Mouse (Mus musculus) T-helper 2 cell (primary cell): ENCODE data around the gene Ugt1a7c.
"Not testable (repeated sequence)": the region's sequence is repeated elsewhere in the genome, so short reads cannot be mapped to it uniquely, and the experiment has no call there.

Experiments used
- in situ Hi-C: fragments of 300-600 bp; cut with MboI, MseI; formaldehyde crosslinking; loops from one replicate; pipeline ENCODE4 v1.15.1; 2025; ENCODE audit warnings: high pct_unique_total_duplicates

The Ugt1a7c gene

DNA sequence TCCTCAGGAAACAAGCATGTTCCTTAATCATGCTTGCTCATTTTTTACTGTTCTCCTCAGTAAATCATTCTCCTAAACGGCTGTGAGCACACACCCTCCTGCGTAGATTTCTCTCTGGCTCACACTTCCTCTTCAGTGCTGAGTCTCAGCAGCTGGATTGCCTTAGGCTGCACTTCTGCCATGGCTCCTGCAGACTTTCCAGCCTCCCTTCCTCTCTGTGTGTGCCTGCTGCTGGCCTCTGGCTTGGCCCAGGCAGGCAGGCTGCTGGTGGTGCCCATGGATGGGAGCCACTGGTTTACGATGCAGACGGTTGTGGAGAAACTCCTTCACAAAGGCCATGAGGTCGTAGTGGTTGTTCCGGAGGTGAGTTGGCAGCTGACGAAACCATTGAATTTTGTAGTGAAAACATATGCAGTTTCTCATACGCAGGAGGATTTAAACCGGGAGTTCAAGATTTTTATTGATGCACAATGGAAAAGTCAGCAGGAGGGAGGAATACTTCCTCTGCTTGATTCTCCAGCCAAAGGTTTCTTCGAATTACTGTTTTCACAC is at the start of gene Ugt1a7c:
Gene Ugt1a7c (plus strand): TSS at position 122 of the 552 bp plus-strand sequence.
- in situ Hi-C loops, result no loop called here

DNA sequence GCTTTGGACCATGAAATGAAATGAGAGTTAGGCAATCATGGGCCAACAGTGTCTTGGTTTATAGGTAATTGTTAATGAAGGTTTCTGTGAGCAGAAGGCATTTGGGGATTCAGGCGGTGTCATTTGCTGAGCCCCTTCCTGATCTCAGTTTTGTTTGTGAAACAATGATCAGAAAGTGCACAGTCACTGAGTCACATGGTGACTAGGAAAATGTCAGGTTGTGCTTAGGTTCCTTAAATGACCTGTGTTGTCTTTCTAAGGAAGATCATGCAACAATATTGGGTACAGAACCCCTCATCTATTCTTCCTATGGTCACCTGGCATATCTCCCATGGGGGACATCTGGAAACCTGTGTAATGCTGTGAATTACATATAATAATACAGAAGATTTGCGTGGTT is 47.5 kb upstream of the Ugt1a7c start:
- in situ Hi-C loops, result not testable (repeated sequence)

- in situ Hi-C loops, result no loop called here
Measured at GRCm38 (mm10) chr1:88055088-88055487, 39.8 kb upstream of the Ugt1a7c start, which contains the start of gene Ugt1a10. Gene Ugt1a10 (plus strand): TSS chr1:88055388.

GRCm38 (mm10) chr1:88066472-88067102 is 28.3 kb upstream of the Ugt1a7c start:
- in situ Hi-C loops, result not testable (repeated sequence)

GRCm38 (mm10) chr1:88070495-88070894 is 24.4 kb upstream of the Ugt1a7c start, which contains the start of gene Ugt1a9:
Gene Ugt1a9 (plus strand): TSS chr1:88070800.
- in situ Hi-C loops, result no loop called here

DNA sequence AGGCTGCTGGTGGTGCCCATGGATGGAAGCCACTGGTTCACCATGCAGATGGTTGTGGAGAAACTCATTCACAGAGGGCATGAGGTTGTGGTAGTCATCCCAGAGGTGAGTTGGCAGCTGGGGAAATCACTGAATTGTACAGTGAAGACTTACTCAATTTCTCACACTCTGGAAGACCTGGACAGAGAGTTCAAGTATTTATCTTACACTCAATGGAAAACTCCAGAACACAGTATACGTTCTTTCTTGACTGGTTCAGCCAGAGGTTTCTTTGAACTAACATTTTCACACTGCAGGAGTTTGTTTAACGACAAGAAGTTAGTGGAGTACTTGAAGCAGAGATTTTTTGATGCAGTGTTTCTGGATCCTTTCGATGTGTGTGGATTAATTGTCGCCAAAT is 24.0 kb upstream of the Ugt1a7c start:
- in situ Hi-C loops, result no loop called here

DNA sequence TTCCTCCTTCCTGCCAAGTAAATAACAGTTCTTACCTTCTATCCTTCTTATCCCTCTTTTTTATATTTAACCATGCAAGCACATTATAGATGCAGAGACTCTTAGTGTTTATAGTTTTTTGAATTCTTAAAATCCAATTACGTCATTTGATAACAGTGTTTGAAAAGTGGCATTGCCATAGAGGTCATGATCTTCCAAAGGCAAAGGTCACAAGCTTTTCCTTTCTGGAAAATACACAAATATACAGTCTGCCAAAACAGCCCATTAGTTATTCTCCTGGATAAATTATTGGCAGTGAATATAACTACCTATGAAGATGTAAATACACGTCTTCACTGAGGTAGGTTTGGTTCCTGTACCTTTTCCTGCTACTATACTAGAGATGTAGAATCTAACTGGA is 20.4 kb upstream of the Ugt1a7c start:
- in situ Hi-C loops, result no loop called here

DNA sequence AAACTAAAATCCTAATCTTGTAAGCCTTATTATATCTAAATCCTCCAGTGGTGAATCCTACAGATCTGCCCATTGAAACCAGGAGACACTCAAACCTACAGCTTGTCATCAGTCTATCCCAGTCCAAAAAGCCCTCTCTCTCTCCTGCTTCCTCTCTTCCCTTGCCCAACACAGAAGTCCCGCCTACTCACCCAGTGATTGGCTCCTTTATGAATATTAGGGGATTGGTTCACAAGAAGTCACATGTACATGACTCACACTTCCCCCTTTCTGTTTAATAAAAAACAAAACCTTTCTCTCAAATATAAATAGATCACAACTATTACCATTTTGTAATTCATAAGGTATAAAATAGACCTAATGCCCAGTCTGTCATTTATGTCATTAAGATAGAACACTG is 17.7 kb upstream of the Ugt1a7c start:
- in situ Hi-C loops, result no loop called here

GRCm38 (mm10) chr1:88081670-88082069 is 13.2 kb upstream of the Ugt1a7c start:
- in situ Hi-C loops, result no loop called here

DNA sequence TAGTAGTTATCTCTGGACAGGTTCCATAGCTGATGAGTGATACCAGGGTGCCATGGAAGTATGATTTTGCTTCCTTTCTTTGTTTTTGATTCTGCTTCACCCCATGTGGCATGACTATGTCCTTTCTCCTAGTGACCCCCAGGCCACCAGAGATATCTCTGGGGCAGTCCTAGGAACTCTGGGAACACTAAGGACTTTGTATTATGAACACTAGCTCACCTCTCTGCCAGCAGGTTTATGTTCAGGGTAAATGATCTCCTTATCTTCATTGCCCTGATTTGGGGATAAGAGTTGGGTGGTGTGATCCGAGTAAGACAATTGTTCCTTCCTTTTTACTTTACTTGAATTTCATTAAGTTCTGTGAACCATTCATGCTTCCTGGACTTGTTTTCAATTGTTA is 8.7 kb upstream of the Ugt1a7c start:
- in situ Hi-C loops, result no loop called here

DNA sequence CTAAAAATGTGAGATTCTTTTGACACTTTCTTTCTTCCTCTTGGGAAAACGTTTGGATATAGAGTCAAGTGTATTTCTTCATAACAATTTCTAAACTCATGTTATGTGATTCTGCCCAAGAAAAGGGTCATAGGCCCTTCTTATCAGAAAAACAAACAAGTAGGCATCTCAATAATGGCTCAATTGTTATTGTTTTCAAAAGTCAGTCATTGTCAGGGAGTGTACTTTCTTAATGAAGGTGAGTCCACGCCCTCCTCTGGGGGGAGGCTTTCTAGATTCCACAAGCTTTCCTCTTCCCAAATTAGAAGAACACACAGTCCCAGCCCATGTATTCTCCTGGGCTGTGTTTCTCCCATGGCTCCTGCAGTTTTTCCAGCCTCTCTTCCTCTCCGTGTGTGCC is 7.3 kb upstream of the Ugt1a7c start, which contains the start of gene Ugt1a8:
Gene Ugt1a8 (plus strand): TSS at position 301 of the 400 bp plus-strand sequence.
- in situ Hi-C loops, result no loop called here

DNA sequence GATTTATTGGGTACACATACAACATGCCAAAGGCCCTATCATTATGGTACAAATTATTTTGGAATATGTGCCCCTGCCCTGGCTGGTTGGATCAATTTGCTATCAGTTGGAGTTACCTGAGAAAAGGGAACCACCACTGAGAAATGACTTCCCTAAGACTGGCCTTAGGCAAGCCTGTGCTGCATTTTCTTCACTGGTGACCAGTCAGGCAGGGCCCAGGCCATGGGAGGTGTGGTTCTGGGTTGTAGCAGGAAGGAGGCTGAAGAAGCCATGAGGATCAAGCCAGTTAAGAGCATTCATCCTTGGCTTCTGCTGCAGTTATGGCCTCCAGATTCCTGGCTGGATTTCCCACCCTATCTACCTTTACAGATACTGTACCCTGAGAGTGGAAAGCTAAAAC is 2.5 kb upstream of the Ugt1a7c start:
- in situ Hi-C loops, result no loop called here

GRCm38 (mm10) chr1:88094270-88094676 is 589 bp upstream of the Ugt1a7c start:
- in situ Hi-C loops, result not testable (repeated sequence)

GRCm38 (mm10) chr1:88098546-88098945 is 3.7 kb downstream of the Ugt1a7c start:
- in situ Hi-C loops, result not testable (repeated sequence)

DNA sequence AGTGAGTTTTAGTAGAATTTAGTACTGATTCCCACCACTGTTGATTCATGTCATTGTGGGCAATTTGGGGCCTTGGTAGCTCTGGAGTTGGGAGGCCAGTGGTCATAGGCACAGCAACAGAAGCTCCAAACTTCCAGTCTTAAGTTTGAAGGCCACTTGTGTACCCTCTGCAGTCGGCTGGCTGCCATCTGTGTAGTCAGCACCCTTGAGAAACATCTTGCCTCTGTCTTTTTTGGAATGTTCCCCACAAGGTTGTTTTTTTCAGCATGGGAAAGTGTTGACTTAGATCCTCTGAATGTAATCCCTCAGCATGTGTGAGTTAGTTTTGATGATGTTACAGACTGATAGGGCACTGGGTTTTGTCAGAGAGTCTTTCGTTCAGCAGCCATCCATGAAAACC is 4.8 kb downstream of the Ugt1a7c start:
- in situ Hi-C loops, result not testable (repeated sequence)

DNA sequence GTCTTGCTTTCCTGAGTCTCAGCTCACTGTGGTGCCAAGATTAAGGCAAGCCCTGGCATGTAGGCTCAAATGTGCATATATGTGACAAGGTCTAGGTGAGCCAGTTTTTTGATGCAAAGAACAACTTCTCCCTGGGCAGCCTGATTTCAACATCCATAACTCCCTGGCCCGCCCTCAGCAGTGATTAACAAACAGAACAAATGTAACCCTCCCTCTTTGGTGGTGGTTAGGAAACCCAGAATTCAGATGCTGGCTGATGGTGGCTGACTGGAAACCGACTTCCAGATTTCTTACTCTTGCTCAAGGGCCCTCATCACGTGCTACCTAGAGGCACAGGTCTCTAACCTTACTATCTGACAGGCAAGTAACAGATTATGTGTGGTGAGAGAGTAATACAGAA is 8.2 kb downstream of the Ugt1a7c start, which contains the start of gene Ugt1a6b:
Gene Ugt1a6b (plus strand): TSS at position 234 of the 400 bp plus-strand sequence.
- in situ Hi-C loops, result not testable (repeated sequence)

DNA sequence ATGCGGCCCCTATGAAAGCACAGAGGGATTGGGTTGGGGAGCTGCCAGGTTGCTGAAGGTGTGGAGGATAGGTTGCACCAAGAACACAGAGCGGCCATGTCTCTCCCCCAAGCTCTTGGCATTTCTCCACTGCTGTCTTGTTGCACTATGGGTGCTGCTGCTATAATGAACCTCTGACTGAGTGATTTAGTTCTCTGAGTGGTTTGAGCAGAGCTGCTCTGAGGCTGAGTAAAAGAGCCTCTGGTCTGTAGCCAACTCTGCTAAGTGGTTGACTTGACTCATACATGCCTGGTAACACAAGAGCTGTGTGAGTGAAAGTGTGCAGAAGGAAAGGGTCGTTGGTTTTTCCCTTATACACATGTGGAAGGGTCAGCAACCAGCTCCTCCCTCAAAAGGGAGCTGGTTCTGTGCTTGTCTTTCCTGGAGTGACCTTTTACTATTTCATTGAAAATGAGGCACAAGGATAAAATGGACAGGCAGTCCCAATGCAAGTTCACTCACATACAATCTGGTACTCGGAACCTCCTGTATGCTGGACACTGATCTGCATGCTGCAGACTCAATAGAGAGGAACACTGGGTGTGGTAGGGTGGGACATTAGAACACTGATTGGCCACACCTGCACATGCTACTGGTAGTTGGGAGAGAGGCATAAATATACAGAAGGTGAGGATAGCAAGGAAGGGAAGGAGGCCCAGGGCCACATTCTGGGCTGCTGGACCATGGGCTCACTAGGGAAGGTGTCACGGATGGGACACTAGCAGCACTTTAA is 9.0 kb downstream of the Ugt1a7c start:
- in situ Hi-C loops, result not testable (repeated sequence)

GRCm38 (mm10) chr1:88104667-88105430 is 10.0 kb downstream of the Ugt1a7c start:
- in situ Hi-C loops, result no loop called here

DNA sequence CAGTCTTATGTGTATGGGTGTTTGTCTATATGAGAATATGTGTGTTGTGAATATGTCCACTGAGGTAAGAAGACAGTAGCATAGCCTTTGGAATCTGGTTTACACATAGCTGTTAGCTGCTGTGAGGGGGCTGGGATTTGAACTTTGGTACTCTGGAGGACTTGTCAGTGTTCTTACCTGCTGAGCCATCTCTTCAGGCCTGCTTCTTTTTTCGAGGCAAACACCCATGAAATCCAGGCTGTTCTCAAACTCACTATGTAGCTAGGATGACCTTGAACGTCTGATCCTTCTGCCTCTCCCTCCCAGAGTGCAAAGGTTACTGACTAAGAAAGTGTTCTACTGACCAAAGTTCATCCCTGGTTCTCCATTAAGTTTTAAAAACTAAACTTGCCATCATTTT is 10.8 kb downstream of the Ugt1a7c start:
- in situ Hi-C loops, result no loop called here

DNA sequence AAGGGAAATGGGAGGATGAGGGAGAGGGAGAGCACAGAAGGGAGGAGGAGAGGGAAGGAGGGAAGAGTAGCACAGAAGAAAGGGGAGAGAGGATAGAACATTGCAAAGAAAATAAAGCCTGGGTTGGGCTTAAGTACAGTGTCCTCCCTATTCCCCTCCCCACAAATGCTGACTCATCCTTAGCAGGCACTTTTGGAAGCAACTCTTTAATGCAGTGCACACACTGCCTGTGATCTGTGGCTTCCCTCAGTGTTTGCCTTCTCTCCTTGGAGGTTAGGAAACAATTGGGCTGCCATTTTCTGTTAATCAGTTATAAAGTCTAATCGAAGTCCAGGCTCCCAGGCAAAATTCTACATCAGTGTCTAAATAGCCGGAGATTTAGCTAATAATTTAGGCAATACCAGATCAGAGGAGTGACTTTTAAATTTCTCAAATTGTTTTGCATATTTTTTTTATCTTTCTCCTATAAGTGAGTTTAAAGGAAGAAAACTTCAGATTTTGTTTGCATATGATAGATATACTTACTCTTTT is 14.2 kb downstream of the Ugt1a7c start:
- in situ Hi-C loops, result not testable (repeated sequence)

GRCm38 (mm10) chr1:88109604-88110003 is 14.7 kb downstream of the Ugt1a7c start:
- in situ Hi-C loops, result not testable (repeated sequence)

GRCm38 (mm10) chr1:88112769-88113168 is 17.9 kb downstream of the Ugt1a7c start:
- in situ Hi-C loops, result not testable (repeated sequence)
